Mouse (Mus musculus): ENCODE data around the gene Epm2a. TPM values are rescaled to one million over a fixed set of nuclear protein-coding genes. Genes with fewer than 3 reads are reported as not detected.
"Not testable (repeated sequence)": the region's sequence is repeated elsewhere in the genome, so short reads cannot be mapped to it uniquely, and the experiment has no call there.

Epm2a gene
- 2.0 and 2.3 TPM in 2 replicates for polyA plus RNA-seq (2014; fragmentation: Nextera tagmentation; extraction: Ambion mirVana)

DNA sequence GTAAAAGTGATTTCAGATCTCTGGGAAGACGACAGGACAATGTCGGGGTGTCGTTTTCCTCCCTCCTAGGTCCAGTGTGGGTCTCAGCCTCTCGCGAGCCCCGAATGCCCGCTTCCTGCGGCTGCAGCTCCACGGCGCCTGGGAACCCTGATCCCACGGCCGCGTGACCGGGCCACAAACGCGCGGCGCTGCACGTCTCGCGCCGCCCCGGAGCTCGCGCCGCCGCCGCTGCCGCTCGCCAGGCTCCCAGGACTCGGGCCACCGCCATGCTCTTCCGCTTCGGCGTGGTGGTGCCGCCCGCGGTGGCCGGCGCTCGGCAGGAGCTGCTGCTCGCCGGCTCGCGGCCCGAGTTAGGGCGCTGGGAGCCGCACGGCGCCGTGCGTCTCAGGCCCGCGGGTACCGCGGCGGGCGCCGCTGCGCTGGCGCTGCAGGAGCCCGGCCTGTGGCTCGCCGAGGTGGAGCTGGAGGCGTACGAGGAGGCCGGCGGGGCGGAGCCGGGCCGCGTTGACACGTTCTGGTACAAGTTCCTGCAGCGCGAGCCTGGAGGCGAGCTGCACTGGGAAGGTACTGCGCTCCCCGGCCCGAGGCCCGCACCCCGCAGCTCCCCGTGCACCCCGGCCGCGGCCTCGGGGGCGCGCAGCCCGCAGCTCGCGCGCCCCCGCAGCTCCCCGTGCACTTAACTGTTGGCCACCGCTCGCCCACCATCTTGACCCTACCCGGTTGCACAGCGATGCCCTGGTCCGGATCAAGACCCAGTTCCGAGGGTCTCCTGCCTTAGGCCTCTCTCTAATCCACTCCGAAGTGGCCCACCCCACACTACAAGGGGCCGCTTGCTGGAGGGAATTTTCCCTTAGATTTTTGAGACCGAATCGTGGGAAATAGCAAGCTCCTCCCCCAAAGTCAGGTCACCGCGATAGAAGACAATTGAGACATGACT is at the start of gene Epm2a:
Gene Epm2a (plus strand): TSS at position 200 of the 937 bp plus-strand sequence.
- H3K36me3 ChIP-seq (replicated peaks; ENCODE audit: control insufficient read depth, insufficient read depth) = no peaks in the 10 kb centered on the region
- under 1% methylated on average over 87 of the region's 106 CpGs for WGBS
- H3K4me1 ChIP-seq (replicated peaks; ENCODE audit: control insufficient read depth, insufficient read depth, low read length) = no peaks in the 10 kb centered on the region; the same call in 1 of the 2 replicates
- H3K4me2 ChIP-seq (replicated peaks) = peak within 1 kb of the TSS; percentile 81
- DNase-seq (ENCODE audit: low spot score) = peak; percentile 74
- H3K9me3 ChIP-seq (ENCODE audit: control insufficient read depth, low read length) = no peaks in the 10 kb centered on the region
- peak; percentile 96 for ATAC-seq (ENCODE audit: low FRiP score)
- peak within 1 kb of the TSS; percentile 98 for H3K27ac ChIP-seq
- peak within 1 kb of the TSS; percentile 95 for H3K9ac ChIP-seq
- no peaks in the 10 kb centered on the region for H3K27me3 ChIP-seq (ENCODE audit: control insufficient read depth, insufficient read depth, low read length)
- H3K4me3 ChIP-seq (replicated peaks; ENCODE audit: low read length) = peak within 1 kb of the TSS; percentile 79

DNA sequence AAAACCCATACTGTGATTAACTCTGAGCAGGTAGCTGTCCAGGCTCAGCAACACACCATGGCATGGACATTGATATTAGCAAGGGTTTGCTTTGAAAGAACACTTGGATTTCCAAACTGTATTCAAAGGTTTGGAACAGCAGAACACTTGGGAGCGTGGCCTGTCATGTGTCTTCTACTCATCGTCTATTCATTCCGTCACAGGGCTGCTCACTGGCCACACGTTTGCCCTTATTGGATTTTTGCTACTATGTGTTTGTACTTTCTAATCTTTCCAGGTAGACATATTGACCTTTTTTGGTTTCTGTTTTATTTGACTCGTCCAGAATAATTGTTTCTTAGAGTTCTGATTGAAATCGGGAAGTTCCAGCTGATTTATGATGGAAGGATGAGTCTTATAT is 44.8 kb upstream of the Epm2a start:
- H3K4me2 ChIP-seq (replicated peaks) = no peak overlapping the region
- 92% methylated on average over 6 of the region's 6 CpGs for WGBS
- no peak overlapping the region for H3K4me3 ChIP-seq (replicated peaks; ENCODE audit: low read length)
- H3K9ac ChIP-seq = no peak overlapping the region
- no peak overlapping the region for H3K27ac ChIP-seq
- no peaks in the 10 kb centered on the region for H3K27me3 ChIP-seq (ENCODE audit: control insufficient read depth, insufficient read depth, low read length)
- no peaks in the 10 kb centered on the region for H3K9me3 ChIP-seq (ENCODE audit: control insufficient read depth, low read length)
- H3K4me1 ChIP-seq (replicated peaks; ENCODE audit: control insufficient read depth, insufficient read depth, low read length) = no peaks in the 10 kb centered on the region
- ATAC-seq (ENCODE audit: low FRiP score) (no peak), DNase-seq (ENCODE audit: low spot score) (no peak)
- peaks cover 10% of the 10 kb centered on the region; the same call in 1 of the 2 replicates for H3K36me3 ChIP-seq (replicated peaks; ENCODE audit: control insufficient read depth, insufficient read depth)

DNA sequence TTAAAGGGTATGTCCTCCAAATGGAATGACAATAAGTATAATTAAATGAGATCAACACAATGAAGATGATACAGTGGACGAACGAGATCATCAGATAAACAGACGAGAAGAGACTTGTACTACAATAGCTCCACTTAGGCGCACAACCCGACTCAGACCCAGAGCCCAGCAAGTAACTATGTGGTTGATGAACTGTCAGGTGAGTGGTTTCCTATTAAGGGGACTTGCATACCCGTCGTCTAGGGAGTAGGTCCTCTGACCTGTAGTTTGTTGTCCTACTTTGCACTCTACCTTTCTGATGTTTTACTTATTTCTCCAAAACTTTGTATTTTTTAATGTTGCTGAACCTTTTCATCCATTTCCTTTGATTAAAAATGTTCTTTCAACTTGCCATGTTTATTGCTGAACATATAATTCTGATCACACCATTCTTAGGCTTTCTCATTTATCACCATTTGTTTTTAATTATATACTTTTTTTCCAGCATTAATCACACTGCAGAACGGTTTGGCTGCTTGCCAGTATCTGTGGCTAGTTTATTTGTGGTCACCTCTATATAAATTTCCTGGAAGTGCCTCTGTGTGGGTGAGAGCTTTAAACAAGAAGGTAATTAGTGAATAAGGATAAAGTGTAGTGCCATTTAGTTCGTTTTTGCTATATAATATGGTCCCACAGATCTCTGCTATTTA is 37.7 kb upstream of the Epm2a start:
- no peak for DNase-seq (ENCODE audit: low spot score)
- no peaks in the 10 kb centered on the region for H3K36me3 ChIP-seq (replicated peaks; ENCODE audit: control insufficient read depth, insufficient read depth)
- no peak for ATAC-seq (ENCODE audit: low FRiP score)
- no peaks in the 10 kb centered on the region for H3K27me3 ChIP-seq (ENCODE audit: control insufficient read depth, insufficient read depth, low read length)
- H3K4me2 ChIP-seq (replicated peaks) = no peak overlapping the region
- H3K9me3 ChIP-seq (ENCODE audit: control insufficient read depth, low read length) = no peaks in the 10 kb centered on the region
- 80% methylated on average over 9 of the region's 9 CpGs for WGBS
- no peak overlapping the region for H3K4me3 ChIP-seq (replicated peaks; ENCODE audit: low read length)
- H3K27ac ChIP-seq = no peak overlapping the region
- no peak overlapping the region for H3K9ac ChIP-seq
- H3K4me1 ChIP-seq (replicated peaks; ENCODE audit: control insufficient read depth, insufficient read depth, low read length) = no peaks in the 10 kb centered on the region

DNA sequence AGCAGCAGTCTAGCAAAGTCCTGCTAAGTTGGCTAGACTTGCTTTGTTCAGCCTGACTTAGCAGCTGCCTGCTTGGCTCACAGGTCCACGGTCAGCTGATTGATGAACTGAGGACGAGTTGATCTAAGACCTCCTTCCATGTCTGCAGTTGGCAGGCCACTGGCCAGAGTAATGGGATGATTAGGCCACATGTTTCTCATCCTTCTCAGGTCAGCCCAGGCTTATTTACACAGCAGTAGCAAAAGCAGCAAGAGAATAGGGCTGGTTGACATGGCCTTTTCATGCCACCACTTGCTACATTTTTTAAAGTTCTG is 37.2 kb upstream of the Epm2a start:
- Histone ChIP-seq H3K4me1 (replicated peaks; ENCODE audit: control insufficient read depth, insufficient read depth, low read length) (no peaks in the 10 kb centered on the region), H3K27me3 (ENCODE audit: control insufficient read depth, insufficient read depth, low read length) (no peaks in the 10 kb centered on the region), H3K4me3 (replicated peaks; ENCODE audit: low read length) (no peak overlapping the region), H3K36me3 (replicated peaks; ENCODE audit: control insufficient read depth, insufficient read depth) (no peaks in the 10 kb centered on the region), H3K9ac (no peak overlapping the region), H3K27ac (no peak overlapping the region), H3K9me3 (ENCODE audit: control insufficient read depth, low read length) (no peaks in the 10 kb centered on the region), H3K4me2 (replicated peaks) (no peak overlapping the region)
- ATAC-seq (ENCODE audit: low FRiP score) (no peak), DNase-seq (ENCODE audit: low spot score) (no peak)
- WGBS = 50% methylated on average over 2 of the region's 2 CpGs

DNA sequence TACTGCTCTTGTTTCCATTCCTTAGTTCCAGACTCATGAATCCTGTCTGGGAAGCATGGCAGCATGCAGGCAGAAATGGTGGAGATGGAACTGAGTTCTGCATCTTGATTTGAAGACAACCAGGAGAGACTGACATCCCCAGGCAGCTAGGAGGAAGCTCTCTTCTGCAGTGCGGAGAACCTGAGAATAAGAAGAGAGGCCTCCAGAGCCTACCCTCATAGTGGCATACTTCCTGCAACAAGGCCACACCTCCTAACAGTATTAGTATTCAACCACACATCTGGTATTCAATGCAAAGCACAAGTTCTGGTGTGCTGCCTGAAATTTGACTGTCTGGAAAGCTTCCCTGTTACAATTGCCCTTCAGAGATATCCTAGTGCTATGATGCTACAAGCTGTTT is 33.3 kb upstream of the Epm2a start:
- 82% methylated on average over 1 of the region's 1 CpGs for WGBS
- DNase-seq (ENCODE audit: low spot score) (no peak), ATAC-seq (ENCODE audit: low FRiP score) (no peak)
- no peaks in the 10 kb centered on the region for H3K4me1 ChIP-seq (replicated peaks; ENCODE audit: control insufficient read depth, insufficient read depth, low read length)
- no peak overlapping the region for H3K27ac ChIP-seq
- no peaks in the 10 kb centered on the region for H3K36me3 ChIP-seq (replicated peaks; ENCODE audit: control insufficient read depth, insufficient read depth)
- H3K9ac ChIP-seq = no peak overlapping the region
- no peak overlapping the region for H3K4me3 ChIP-seq (replicated peaks; ENCODE audit: low read length)
- H3K27me3 ChIP-seq (ENCODE audit: control insufficient read depth, insufficient read depth, low read length) = no peaks in the 10 kb centered on the region
- H3K9me3 ChIP-seq (ENCODE audit: control insufficient read depth, low read length) = no peaks in the 10 kb centered on the region
- H3K4me2 ChIP-seq (replicated peaks) = no peak overlapping the region

DNA sequence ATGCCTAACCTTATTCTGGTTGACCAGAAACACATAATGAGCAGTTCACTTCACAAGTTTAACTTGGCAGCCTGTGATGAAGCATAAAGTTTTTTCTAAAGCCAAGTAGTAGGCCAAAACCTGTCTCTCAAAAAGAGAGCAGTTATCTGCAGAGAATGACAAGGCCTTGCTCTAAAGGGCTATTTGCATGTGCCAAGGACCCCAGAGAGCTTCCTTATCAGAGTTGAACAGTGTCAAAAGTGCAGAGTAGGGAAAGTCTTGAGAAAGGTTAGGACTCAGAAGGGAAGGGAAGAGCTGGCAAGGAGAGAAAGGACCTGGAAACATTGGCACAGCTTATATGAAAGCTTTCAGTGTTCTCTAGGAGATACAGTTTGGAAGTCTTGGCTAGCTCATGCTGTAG is 32.7 kb upstream of the Epm2a start:
- Histone ChIP-seq H3K9me3 (ENCODE audit: control insufficient read depth, low read length) (no peaks in the 10 kb centered on the region), H3K36me3 (replicated peaks; ENCODE audit: control insufficient read depth, insufficient read depth) (no peaks in the 10 kb centered on the region), H3K4me2 (replicated peaks) (no peak overlapping the region), H3K9ac (no peak overlapping the region), H3K4me1 (replicated peaks; ENCODE audit: control insufficient read depth, insufficient read depth, low read length) (no peaks in the 10 kb centered on the region), H3K27me3 (ENCODE audit: control insufficient read depth, insufficient read depth, low read length) (no peaks in the 10 kb centered on the region), H3K4me3 (replicated peaks; ENCODE audit: low read length) (no peak overlapping the region), H3K27ac (no peak overlapping the region)
- no peak for DNase-seq (ENCODE audit: low spot score)
- no peak for ATAC-seq (ENCODE audit: low FRiP score)

DNA sequence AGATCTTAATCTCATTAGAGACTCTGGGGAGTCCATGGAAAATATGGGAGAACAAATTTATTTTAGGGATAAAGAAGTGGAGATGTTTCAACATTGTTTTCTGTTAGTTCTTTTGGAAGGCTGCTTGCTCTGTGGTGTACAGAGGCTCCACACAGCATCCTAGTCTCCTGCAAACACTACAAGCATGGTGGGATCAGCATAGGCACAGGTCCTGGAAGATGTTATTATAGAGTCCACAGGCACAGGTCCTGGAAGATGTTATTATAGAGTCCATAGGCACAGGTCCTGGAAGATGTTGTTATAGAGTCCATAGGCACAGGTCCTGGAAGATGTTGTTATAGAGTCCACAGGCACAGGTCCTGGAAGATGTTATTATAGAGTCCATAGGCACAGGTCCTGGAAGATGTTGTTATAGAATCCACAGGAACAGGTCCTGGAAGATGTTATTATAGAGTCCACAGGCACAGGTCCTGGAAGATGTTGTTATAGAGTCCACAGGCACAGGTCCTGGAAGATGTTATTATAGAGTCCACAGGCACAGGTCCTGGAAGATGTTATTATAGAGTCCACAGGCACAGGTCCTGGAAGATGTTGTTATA is 25.2 kb upstream of the Epm2a start:
- not testable (repeated sequence) for DNase-seq (ENCODE audit: low spot score); H3K27ac ChIP-seq; H3K4me1 ChIP-seq (replicated peaks; ENCODE audit: control insufficient read depth, insufficient read depth, low read length); H3K4me3 ChIP-seq (replicated peaks; ENCODE audit: low read length); H3K9ac ChIP-seq; H3K9me3 ChIP-seq (ENCODE audit: control insufficient read depth, low read length); H3K36me3 ChIP-seq (replicated peaks; ENCODE audit: control insufficient read depth, insufficient read depth); ATAC-seq (ENCODE audit: low FRiP score); H3K27me3 ChIP-seq (ENCODE audit: control insufficient read depth, insufficient read depth, low read length); H3K4me2 ChIP-seq (replicated peaks)

DNA sequence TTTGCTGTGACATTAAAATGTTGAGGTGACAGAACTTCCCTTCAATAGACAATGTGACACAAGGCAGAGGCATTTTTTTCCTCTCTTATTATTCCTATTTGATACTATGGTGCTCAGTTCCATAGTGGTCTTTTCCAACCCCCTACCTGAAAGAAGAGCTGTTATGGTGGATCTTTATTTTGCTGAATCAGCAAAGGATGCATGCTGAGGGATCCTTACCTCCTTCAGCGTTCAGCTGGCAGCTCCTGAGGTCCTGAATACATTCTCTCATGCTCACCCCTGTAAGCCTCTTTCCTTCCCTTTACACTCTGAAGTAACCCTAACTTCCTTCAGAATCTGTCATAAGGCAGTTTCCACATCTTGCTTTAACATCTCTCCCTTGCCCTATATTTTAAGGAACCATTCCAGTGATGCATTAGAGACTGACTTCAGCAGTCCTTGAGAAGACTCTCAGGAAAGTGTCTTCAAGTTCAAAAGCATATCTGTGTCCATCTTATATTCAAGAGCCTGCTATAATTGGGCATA is 23.7 kb upstream of the Epm2a start:
- Histone ChIP-seq H3K27me3 (ENCODE audit: control insufficient read depth, insufficient read depth, low read length) (no peaks in the 10 kb centered on the region), H3K4me2 (replicated peaks) (no peak overlapping the region), H3K4me1 (replicated peaks; ENCODE audit: control insufficient read depth, insufficient read depth, low read length) (no peaks in the 10 kb centered on the region), H3K4me3 (replicated peaks; ENCODE audit: low read length) (no peak overlapping the region), H3K27ac (no peak overlapping the region), H3K9me3 (ENCODE audit: control insufficient read depth, low read length) (no peaks in the 10 kb centered on the region), H3K9ac (no peak overlapping the region), H3K36me3 (replicated peaks; ENCODE audit: control insufficient read depth, insufficient read depth) (no peaks in the 10 kb centered on the region)
- ATAC-seq (ENCODE audit: low FRiP score) (no peak), DNase-seq (ENCODE audit: low spot score) (no peak)
- 65% methylated on average over 1 of the region's 1 CpGs for WGBS

DNA sequence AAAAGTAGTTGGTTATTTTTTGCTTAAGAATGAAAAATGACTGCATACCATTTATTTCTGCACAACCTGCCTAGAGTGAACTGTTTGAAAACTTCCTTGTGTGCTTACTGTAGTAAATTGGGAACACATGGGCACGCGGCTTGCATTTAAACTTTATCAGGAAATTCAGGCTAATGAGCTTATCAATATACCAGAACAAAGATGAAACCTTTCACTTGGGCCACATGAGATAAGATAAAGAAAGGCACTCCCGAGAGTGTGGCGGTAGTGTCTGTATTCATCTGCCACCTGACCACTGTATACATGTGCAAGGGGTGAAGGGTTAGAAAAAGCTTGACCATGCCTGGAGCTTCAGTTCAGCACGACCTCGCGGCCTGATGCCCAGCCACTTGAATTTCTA is 20.9 kb upstream of the Epm2a start:
- no peak overlapping the region for H3K27ac ChIP-seq
- ATAC-seq (ENCODE audit: low FRiP score) (no peak), DNase-seq (ENCODE audit: low spot score) (no peak)
- H3K9ac ChIP-seq = no peak overlapping the region
- H3K27me3 ChIP-seq (ENCODE audit: control insufficient read depth, insufficient read depth, low read length) = no peaks in the 10 kb centered on the region
- no peak overlapping the region for H3K4me2 ChIP-seq (replicated peaks)
- H3K4me3 ChIP-seq (replicated peaks; ENCODE audit: low read length) = no peak overlapping the region
- H3K9me3 ChIP-seq (ENCODE audit: control insufficient read depth, low read length) = no peaks in the 10 kb centered on the region
- no peaks in the 10 kb centered on the region for H3K36me3 ChIP-seq (replicated peaks; ENCODE audit: control insufficient read depth, insufficient read depth)
- no peaks in the 10 kb centered on the region for H3K4me1 ChIP-seq (replicated peaks; ENCODE audit: control insufficient read depth, insufficient read depth, low read length)
- 91% methylated on average over 7 of the region's 7 CpGs for WGBS

Measured in hindbrain, embryonic 14.5 days (tissue).